Mouse (Mus musculus): Measurements from ENCODE around the gene Cfc1. TPM values are rescaled to one million over a fixed set of nuclear protein-coding genes. Genes with fewer than 3 reads are reported as not detected.
"Not testable (repeated sequence)": the region's sequence is repeated elsewhere in the genome, so short reads cannot be mapped to it uniquely, and the experiment has no call there.

Cfc1 gene
- polyA plus RNA-seq, 1 experiment from 2014 or later, result not detected

DNA sequence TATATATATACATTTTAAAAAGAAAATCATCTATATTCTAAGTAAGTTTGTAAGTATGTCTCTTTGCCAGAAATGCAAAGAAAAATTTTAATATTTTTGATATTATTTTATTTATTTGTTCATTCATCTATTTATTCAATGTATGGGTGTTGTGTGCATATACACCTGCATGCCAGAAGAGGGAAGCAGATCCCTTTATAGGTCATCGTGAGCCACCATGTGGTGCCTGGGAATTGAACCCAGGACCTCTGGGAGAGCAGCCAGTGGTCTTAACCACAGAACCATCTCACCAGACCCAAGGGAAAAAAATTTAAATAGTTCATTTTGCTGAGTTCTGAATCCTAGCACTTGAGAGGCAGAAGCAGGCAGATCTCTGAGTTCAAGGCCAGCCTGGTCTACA, 17.2 kb upstream of the Cfc1 start:
- H3K9me3 ChIP-seq (ENCODE audit: low read length), result no peaks in the 10 kb centered on the region
- H3K4me3 ChIP-seq (ENCODE audit: low read depth, low read length), result no peak overlapping the region
- 55% methylated on average over 1 of the region's 1 CpGs for WGBS
- H3K4me2 ChIP-seq (replicated peaks; ENCODE audit: low read depth, low read length), result no peak overlapping the region
- no peak for TF ChIP-seq EP300 (IDR thresholded peaks at IDR 0.05)
- TF ChIP-seq CTCF (IDR thresholded peaks at IDR 0.05), result no peak
- no peaks in the 10 kb centered on the region for H3K36me3 ChIP-seq (ENCODE audit: insufficient read depth, low read length)
- no peaks in the 10 kb centered on the region for H3K4me1 ChIP-seq (ENCODE audit: insufficient read depth, low read depth, low read length)
- ATAC-seq (no peak), DNase-seq (ENCODE audit: low spot score) (no peak)
- H3K27ac ChIP-seq (ENCODE audit: low read length), result no peak overlapping the region
- no peaks in the 10 kb centered on the region for H3K27me3 ChIP-seq (replicated peaks; ENCODE audit: insufficient read depth, low read length)
- no peak overlapping the region for H3K9ac ChIP-seq (replicated peaks; ENCODE audit: low read depth)

DNA sequence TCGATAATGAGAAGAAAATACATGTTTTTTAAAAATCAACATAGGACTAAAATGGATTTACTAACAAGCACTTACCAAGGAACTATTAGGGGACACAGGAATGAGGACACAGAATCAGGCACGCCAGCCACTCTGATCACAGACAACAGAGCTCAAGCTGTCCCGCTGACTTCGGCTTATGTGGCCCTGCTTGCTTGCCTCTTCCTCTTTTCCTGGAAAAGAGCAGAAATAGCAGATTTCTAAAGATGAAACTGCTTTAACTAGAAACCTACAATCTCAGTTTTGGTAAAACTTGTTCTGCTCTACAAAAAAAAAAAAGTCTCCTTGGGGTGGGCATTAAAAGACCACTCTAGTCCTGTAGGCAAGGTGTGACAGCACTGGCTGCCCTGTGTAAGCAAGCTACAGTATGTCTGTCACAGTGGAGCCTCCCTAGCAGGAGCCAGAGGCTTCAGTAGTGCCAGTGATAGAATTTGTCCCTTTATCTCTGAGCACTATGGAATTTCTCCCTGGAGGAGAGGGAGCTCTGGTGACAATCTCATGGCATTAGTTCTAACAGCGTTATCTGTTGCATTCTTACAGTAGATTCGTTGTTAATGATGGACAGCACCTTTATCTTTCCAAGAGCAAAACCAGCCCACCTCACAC, 13.1 kb upstream of the Cfc1 start:
- no peak for DNase-seq (ENCODE audit: low spot score)
- no peaks in the 10 kb centered on the region for H3K4me1 ChIP-seq (ENCODE audit: insufficient read depth, low read depth, low read length)
- no peaks in the 10 kb centered on the region for H3K36me3 ChIP-seq (ENCODE audit: insufficient read depth, low read length)
- H3K4me3 ChIP-seq (ENCODE audit: low read depth, low read length), result no peak overlapping the region
- no peak overlapping the region for H3K27ac ChIP-seq (ENCODE audit: low read length)
- no peak overlapping the region for H3K4me2 ChIP-seq (replicated peaks; ENCODE audit: low read depth, low read length)
- H3K9me3 ChIP-seq (ENCODE audit: low read length), result no peaks in the 10 kb centered on the region
- no peaks in the 10 kb centered on the region for H3K27me3 ChIP-seq (replicated peaks; ENCODE audit: insufficient read depth, low read length)
- no peak for ATAC-seq
- TF ChIP-seq CTCF (IDR thresholded peaks at IDR 0.05), result no peak
- no peak for TF ChIP-seq EP300 (IDR thresholded peaks at IDR 0.05)
- WGBS, result 53% methylated on average over 6 of the region's 6 CpGs
- H3K9ac ChIP-seq (replicated peaks; ENCODE audit: low read depth), result no peak overlapping the region

DNA sequence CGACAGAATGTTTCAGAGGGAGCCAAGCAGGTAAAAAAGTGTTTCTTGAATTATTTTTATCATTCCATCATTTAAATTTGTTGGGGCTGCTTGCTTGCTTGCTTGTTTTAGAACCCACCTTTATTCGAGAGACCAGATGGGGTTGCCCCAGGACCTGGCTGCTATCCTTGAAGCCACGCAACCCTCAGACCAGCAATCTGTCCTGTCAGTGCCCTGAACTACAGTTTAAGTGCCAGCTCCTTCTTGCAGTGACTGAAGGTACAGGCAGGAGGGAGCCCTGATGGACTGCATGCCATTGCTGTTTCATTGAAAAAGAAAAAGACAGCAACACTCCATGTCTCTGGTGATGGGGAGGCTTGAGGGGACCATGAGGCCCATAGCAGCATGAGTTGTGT, 12.6 kb upstream of the Cfc1 start:
- 64% methylated on average over 3 of the region's 3 CpGs for WGBS
- no peak overlapping the region for H3K27ac ChIP-seq (ENCODE audit: low read length)
- no peak overlapping the region for H3K4me3 ChIP-seq (ENCODE audit: low read depth, low read length)
- H3K27me3 ChIP-seq (replicated peaks; ENCODE audit: insufficient read depth, low read length), result no peaks in the 10 kb centered on the region
- no peaks in the 10 kb centered on the region for H3K4me1 ChIP-seq (ENCODE audit: insufficient read depth, low read depth, low read length)
- no peak overlapping the region for H3K9ac ChIP-seq (replicated peaks; ENCODE audit: low read depth)
- no peak for ATAC-seq
- no peak overlapping the region for H3K4me2 ChIP-seq (replicated peaks; ENCODE audit: low read depth, low read length)
- no peaks in the 10 kb centered on the region for H3K9me3 ChIP-seq (ENCODE audit: low read length)
- DNase-seq (ENCODE audit: low spot score), result no peak
- H3K36me3 ChIP-seq (ENCODE audit: insufficient read depth, low read length), result no peaks in the 10 kb centered on the region
- TF ChIP-seq CTCF (IDR thresholded peaks at IDR 0.05) (no peak), EP300 (IDR thresholded peaks at IDR 0.05) (no peak)

DNA sequence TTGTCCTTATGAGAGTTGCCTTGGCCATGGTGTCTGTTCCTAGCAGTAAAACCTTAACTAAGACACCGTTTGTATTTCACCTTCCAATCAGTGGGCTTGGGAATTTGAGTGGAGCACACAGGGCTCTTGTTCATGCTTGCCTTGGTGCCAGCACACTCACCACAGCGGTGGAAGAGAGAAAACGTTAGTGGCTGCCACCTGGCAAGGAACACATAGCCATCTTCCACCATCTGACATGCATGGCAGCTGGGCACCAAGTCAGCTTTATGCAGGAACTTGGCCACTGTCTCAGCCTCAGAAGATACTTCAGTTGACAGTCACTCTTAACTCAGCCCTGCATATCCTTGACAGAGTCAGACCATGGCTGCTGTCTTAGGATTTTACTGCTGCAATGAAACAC, 11.8 kb upstream of the Cfc1 start:
- WGBS, result 68% methylated on average over 3 of the region's 3 CpGs
- no peak overlapping the region for H3K27ac ChIP-seq (ENCODE audit: low read length)
- H3K9ac ChIP-seq (replicated peaks; ENCODE audit: low read depth), result no peak overlapping the region
- H3K27me3 ChIP-seq (replicated peaks; ENCODE audit: insufficient read depth, low read length), result no peaks in the 10 kb centered on the region
- ATAC-seq (no peak), DNase-seq (ENCODE audit: low spot score) (no peak)
- no peak for TF ChIP-seq CTCF (IDR thresholded peaks at IDR 0.05)
- TF ChIP-seq EP300 (IDR thresholded peaks at IDR 0.05), result no peak
- H3K4me2 ChIP-seq (replicated peaks; ENCODE audit: low read depth, low read length), result no peak overlapping the region
- H3K4me3 ChIP-seq (ENCODE audit: low read depth, low read length), result no peak overlapping the region
- no peaks in the 10 kb centered on the region for H3K9me3 ChIP-seq (ENCODE audit: low read length)
- H3K36me3 ChIP-seq (ENCODE audit: insufficient read depth, low read length), result no peaks in the 10 kb centered on the region
- no peaks in the 10 kb centered on the region for H3K4me1 ChIP-seq (ENCODE audit: insufficient read depth, low read depth, low read length)

DNA sequence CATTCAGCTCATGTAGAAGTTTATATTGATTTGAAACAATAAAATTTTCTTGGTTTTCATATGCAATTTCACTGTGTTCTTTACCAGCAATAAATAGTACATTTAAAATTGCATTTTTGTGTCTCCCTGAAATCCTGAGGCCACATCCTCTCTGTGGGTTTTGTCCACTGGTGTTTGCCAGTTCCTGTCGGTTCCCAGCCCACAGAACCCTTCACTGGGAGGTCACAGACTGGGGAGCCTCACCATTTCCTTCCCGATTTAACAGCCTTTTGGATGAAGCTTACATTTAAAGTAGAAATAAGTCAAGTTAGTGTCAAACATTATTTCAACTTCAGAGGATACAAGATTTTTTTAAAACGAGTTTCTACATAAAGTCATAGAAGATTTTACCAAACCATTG, 874 bp upstream of the Cfc1 start:
- H3K27me3 ChIP-seq (replicated peaks; ENCODE audit: insufficient read depth, low read length), result 0 out of 2 replicates have a peak, but pooled peaks cover 15% of the 10 kb centered on the region
- not testable (repeated sequence) for H3K36me3 ChIP-seq (ENCODE audit: insufficient read depth, low read length); H3K4me3 ChIP-seq (ENCODE audit: low read depth, low read length); H3K27ac ChIP-seq (ENCODE audit: low read length); ATAC-seq; H3K4me1 ChIP-seq (ENCODE audit: insufficient read depth, low read depth, low read length); H3K9me3 ChIP-seq (ENCODE audit: low read length); H3K4me2 ChIP-seq (replicated peaks; ENCODE audit: low read depth, low read length); H3K9ac ChIP-seq (replicated peaks; ENCODE audit: low read depth); DNase-seq (ENCODE audit: low spot score)
- 22% methylated on average over 3 of the region's 3 CpGs for WGBS

DNA sequence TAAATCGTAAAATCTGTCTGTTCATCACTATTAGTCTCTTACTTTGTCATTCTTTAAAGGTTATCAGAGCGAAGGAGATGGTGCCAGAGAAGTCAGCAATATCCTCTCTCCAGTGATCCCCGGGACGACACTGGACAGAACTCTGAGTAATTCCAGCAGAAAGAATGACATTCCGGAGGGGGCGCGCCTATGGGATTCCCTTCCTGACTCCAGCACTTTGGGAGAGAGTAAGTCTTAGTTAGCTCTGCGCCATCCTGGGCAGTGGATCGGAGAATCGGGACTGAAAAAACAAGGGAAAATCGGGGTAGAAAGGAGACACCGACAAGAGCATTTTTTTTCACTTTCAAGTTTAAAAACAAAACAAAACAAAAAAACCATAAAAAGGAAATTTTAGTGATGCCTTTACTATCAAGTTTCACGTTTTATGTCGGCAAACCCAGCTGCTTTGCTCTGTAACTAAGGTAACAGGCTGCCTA, 881 bp downstream of the Cfc1 start:
- no peak overlapping the region for H3K27ac ChIP-seq (ENCODE audit: low read length)
- no peak overlapping the region for H3K4me3 ChIP-seq (ENCODE audit: low read depth, low read length)
- H3K4me2 ChIP-seq (replicated peaks; ENCODE audit: low read depth, low read length), result peak overlapping the region; percentile 46
- 2% methylated on average over 14 of the region's 14 CpGs for WGBS
- TF ChIP-seq CTCF (IDR thresholded peaks at IDR 0.05) (no peak), EP300 (IDR thresholded peaks at IDR 0.05) (no peak)
- no peaks in the 10 kb centered on the region for H3K4me1 ChIP-seq (ENCODE audit: insufficient read depth, low read depth, low read length)
- H3K27me3 ChIP-seq (replicated peaks; ENCODE audit: insufficient read depth, low read length), result 0 out of 2 replicates have a peak, but pooled peaks cover 15% of the 10 kb centered on the region
- H3K9me3 ChIP-seq (ENCODE audit: low read length), result no peaks in the 10 kb centered on the region
- no peak overlapping the region for H3K9ac ChIP-seq (replicated peaks; ENCODE audit: low read depth)
- no peaks in the 10 kb centered on the region for H3K36me3 ChIP-seq (ENCODE audit: insufficient read depth, low read length)
- DNase-seq (ENCODE audit: low spot score) (no peak), ATAC-seq (no peak)
